Mouse (Mus musculus) cortical plate, adult 2 months (tissue): ENCODE data around the gene Lamc3.
A peak's percentile ranks its signal among the peaks of the same experiment; 100 is the strongest.

Source experiments
- CTCF ChIP-seq: fragments of 200-500 bp; IDR thresholded peaks from 2 replicates; pipeline ENCODE4 v1.5.1; 2011; ENCODE audit warnings: mild to moderate bottlenecking, control low read depth, low read length; ENCODE audit not compliant: insufficient read depth; ENCODE audit errors: extremely low read depth
- POLR2A ChIP-seq: fragments of 200-500 bp; IDR thresholded peaks from 2 replicates; pipeline ENCODE4 v1.6.1; 2011; ENCODE audit warnings: mild to moderate bottlenecking, low read length, control low read depth; ENCODE audit not compliant: insufficient read depth; ENCODE audit errors: extremely low read depth

- TF ChIP-seq CTCF (peak; percentile 85), POLR2A (no peak)
Observed at GRCm38 (mm10) chr2:31884806-31885205, 2.3 kb upstream of the Lamc3 start.
